Mouse (Mus musculus): ENCODE data around the gene Med14. TPM values are rescaled to one million over a fixed set of nuclear protein-coding genes. Genes with fewer than 3 reads are reported as not detected.

Gene Med14
- total RNA-seq, 2 experiments from 2014 or later, result 73.2 to 74.7 TPM

DNA sequence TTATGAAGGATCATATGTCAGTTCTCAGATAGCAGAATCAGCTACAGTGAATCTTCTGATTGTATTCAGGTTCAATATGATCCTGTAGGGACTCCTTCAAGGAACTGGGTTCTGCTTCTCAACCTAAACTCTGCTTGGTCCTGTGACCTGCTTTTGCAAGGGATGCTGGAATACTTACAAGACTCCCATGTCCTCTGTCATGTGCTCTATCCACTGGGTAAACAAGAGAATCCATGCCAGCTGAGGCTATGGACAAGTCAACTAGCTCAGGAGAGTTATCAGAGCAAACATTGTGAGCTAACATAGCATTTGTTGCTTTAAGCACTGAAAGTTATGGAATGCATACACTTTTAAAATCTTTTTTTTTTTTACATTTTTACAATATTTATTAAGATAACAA is 75.8 kb downstream of the Med14 start:
- intact Hi-C loops (cut with DNase I), result no loop called here

DNA sequence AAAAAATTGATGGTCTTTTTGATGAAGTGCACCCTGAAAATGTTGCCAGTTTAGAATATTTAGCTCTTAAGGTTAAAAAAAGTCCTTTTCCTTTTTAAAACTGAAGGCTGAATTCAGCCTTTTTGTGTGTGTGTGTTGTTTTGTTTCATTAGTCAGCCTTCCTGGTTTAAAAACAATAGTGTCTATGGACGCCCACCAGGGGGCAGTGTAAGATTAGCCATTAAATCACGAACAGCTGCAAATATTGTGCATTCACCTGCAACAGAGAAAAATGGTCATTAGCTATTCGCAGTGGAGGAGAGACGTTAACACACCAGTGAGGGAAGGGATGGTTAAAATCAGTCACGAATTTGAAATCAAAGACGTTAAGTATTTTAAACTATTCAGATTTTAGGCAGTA is 84.5 kb downstream of the Med14 start:
- peak in 1 of 2 experiments; percentile 31 for DNase-seq (ENCODE audit: low spot score in 2 of 2)
- intact Hi-C loops (cut with DNase I), result loop anchor here (10.0 kb wide), 1 partner anchor 527 kb away; no protein-coding TSS in a partner anchor

More for the DNA sequence above, 75.8 kb downstream of the Med14 start:
- DNase-seq (ENCODE audit: low spot score in 2 of 2), result no peak

DNA sequence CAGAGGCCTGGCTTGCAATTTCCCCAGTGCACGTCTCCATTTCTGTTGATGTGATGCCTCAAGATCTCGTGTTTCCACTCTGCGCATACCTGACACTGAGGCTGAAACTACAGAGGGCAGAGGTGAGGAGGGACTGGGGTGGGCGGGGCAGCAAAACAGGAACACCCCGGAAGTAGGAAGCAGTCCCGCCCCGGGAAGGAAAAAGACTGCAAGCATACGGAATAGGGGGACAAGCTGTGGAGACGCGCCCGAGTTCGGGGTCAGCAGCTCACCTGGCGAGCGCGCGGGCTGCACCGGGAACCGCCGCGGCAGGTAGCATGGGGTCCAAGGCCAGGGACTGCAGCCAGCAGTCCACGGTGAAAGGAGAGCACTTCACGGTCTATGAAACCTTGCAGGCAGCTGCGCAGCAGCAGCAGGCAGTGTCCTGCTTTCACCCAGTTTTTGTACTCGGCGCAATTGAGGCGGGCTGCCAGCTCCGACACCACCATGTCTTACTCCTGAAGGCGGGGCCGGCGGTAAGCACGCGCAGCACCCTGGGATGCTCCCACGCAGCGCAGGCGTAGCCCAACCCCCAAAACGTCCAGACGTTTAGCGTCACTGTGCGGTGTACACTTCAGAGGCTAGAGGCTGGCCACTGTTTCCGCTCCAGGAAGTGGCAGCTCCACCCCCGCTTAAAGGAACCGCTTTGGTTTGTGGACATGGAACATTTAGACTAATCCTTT is 88.7 kb downstream of the Med14 start, which contains the start of gene 1810030O07Rik:
Gene 1810030O07Rik, minus strand, starts transcription at position 615 of the 722 bp plus-strand sequence.
- intact Hi-C loops (cut with DNase I), result loop anchor here (2.0 to 10.0 kb wide), 2 partner anchors 172 to 532 kb away; no protein-coding TSS in a partner anchor

DNA sequence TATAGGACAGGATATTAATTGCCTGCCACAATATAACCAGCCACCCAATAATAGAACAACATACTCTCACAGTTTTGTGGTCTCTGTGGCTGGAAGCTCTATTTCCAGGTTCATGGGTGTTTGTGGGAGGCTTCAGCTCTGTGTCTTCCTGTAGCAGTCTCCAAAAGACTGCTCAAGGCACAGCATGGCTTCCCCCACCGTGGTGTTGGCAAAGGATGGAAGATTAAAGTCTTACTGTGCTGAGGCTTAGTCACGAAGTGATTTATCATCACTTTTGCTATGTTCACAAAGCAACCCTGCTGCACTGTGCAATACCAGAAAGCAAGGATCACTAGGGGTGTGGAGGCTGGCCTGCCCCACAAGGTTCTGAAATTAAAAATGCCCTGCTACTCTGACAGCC is 108.0 kb downstream of the Med14 start:
- DNase-seq (ENCODE audit: low spot score in 2 of 2), result peak in 1 of 2 experiments; percentile 26

More for the DNA sequence above, 88.7 kb downstream of the Med14 start, which contains the start of gene 1810030O07Rik:
- peak; percentile 88 for DNase-seq (ENCODE audit: low spot score in 2 of 2)

DNA sequence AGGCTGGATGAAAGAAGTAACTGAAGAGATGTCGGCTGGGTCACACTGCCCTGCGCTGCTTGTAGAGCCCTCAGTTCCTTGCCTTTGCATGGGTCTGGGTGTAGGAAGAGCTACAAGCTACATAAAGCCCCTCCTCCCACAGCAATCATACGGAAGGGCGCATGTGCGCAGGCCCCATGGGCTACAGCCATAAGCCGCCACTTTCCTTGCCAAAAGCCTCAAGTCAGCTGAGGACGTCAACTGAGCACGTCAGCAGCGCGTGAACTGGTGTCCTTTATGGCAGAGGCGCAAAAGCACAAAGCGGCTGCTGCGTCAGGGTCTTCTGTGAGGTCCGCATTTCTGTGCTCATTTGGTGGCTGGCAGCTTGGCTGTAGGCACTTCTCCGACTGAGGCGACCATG is 110.0 kb downstream of the Med14 start:
- no peak for DNase-seq (ENCODE audit: low spot score in 2 of 2)
- intact Hi-C loops (cut with DNase I), result no loop called here

More for the DNA sequence above, 108.0 kb downstream of the Med14 start:
- intact Hi-C loops (cut with DNase I), result no loop called here

DNA sequence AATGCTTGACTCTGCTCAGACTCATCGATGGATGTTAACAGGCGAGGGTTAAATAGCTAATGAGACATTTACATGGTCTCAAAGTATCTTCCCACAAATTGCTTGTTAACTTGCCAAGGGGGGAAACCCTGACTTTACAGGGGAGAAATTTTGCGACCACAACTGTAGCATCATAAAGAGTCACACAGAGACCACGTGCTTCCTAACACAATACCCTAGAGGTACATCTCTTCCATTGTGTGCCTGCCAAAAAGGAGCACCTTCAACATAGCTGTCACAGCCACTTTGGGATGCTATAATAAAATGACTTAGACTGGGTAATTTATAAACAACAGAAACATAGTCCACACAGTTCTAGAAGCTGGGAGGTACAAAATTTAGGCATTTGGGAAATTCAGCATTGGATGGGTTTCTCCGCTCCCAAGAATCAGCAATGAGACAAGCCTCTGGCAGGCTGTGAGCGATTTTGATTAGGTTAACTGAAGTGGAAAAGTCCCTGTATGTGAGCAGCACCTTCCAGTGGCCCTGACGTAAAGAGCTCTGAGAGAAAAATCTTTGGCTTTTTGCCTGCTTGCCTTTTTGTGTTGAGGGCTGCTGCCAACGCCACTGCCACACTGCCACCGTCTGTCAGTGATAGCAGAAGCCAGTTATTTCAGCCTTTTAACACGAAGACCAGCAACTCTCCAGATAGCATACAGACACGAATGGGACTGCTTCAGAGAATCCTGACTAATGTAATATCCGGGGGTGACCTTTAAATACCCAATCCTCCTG is 116.2 kb downstream of the Med14 start:
- intact Hi-C loops (cut with DNase I), result loop anchor here (5.0 kb wide), 1 partner anchor 103 kb away; no protein-coding TSS in a partner anchor
- peak in 1 of 2 experiments; percentile 10 for DNase-seq (ENCODE audit: low spot score in 2 of 2)

GRCm38 (mm10) chrX:12644976-12645375 is 116.9 kb downstream of the Med14 start:
- DNase-seq (ENCODE audit: low spot score in 2 of 2), result no peak
- intact Hi-C loops (cut with DNase I), result loop anchor here (5.0 kb wide), 1 partner anchor 103 kb away; no protein-coding TSS in a partner anchor

Other genes starting within 250 kb of the Med14 start
- gene Atp6ap2, start 174.3 kb downstream of the Med14 start, total RNA-seq (2021), result 100 to 1,000 TPM; 213 to 214 TPM
- gene 1810030O07Rik, start 88.4 kb downstream of the Med14 start, total RNA-seq (2021), result 10 to 100 TPM; 11.2 to 16.9 TPM

Measured in left cerebral cortex, postnatal 36 days (tissue).